Mouse (Mus musculus) forebrain, embryonic 12.5 days (tissue): ENCODE results near the gene Gm3404. TPM values are rescaled to one million over a fixed set of nuclear protein-coding genes. Genes with fewer than 3 reads are reported as not detected.
"Not testable (repeated sequence)": the region's sequence is repeated elsewhere in the genome, so short reads cannot be mapped to it uniquely, and the experiment has no call there.

Source experiments
- ATAC-seq: fragments of 200-750 bp; cut with Nextera tagmentation; 2 replicates; pipeline ENCODE4 v1.8.0; 2017; ENCODE audit warnings: moderate TSS enrichment; ENCODE audit not compliant: low FRiP score
- H3K27ac ChIP-seq: fragments of 300-500 bp; sonication (generic); 2 replicates; pipeline ENCODE4 v1.5.1; 2016; ENCODE audit warnings: mild to moderate bottlenecking
- H3K27me3 ChIP-seq: fragments of 300-500 bp; sonication (generic); 2 replicates; pipeline ENCODE4 v1.6.1; 2016; ENCODE audit warnings: mild to moderate bottlenecking
- H3K36me3 ChIP-seq: fragments of 300-500 bp; sonication (generic); replicated peaks from 2 replicates; pipeline ENCODE4 v1.6.1; 2016; ENCODE audit warnings: mild to moderate bottlenecking
- H3K4me1 ChIP-seq: fragments of 300-500 bp; sonication (generic); 2 replicates; pipeline ENCODE4 v1.6.1; 2016
- H3K4me2 ChIP-seq: fragments of 300-500 bp; sonication (generic); 2 replicates; pipeline ENCODE4 v1.6.1; 2016; ENCODE audit warnings: mild to moderate bottlenecking, moderate library complexity
- H3K4me3 ChIP-seq: fragments of 300-500 bp; sonication (generic); replicated peaks from 2 replicates; pipeline ENCODE4 v1.5.1; 2016; ENCODE audit warnings: mild to moderate bottlenecking
- H3K9ac ChIP-seq: fragments of 300-500 bp; sonication (generic); 2 replicates; pipeline ENCODE4 v1.6.1; 2016; ENCODE audit warnings: mild to moderate bottlenecking
- H3K9me3 ChIP-seq: fragments of 300-500 bp; sonication (generic); 2 replicates; pipeline ENCODE4 v1.6.1; 2016
- WGBS: fragments of 180-500 bp; shearing (Covaris S2); methylation state at CpG from one replicate; pipeline ENCODE4 v1.1.7; 2016; 5-methylcytosine and 5-hydroxymethylcytosine counted together
- polyA plus RNA-seq: library from polyadenylated mRNA; unstranded; fragments of >200 nt; fragmentation: Nextera tagmentation; extraction: Ambion mirVana; gene quantifications from 2 replicates; pipeline ENCODE4 v1.2.1, GENCODE M21; 2016

Gene Gm3404
- polyA plus RNA-seq, 1 experiment from 2014 or later = not detected

DNA sequence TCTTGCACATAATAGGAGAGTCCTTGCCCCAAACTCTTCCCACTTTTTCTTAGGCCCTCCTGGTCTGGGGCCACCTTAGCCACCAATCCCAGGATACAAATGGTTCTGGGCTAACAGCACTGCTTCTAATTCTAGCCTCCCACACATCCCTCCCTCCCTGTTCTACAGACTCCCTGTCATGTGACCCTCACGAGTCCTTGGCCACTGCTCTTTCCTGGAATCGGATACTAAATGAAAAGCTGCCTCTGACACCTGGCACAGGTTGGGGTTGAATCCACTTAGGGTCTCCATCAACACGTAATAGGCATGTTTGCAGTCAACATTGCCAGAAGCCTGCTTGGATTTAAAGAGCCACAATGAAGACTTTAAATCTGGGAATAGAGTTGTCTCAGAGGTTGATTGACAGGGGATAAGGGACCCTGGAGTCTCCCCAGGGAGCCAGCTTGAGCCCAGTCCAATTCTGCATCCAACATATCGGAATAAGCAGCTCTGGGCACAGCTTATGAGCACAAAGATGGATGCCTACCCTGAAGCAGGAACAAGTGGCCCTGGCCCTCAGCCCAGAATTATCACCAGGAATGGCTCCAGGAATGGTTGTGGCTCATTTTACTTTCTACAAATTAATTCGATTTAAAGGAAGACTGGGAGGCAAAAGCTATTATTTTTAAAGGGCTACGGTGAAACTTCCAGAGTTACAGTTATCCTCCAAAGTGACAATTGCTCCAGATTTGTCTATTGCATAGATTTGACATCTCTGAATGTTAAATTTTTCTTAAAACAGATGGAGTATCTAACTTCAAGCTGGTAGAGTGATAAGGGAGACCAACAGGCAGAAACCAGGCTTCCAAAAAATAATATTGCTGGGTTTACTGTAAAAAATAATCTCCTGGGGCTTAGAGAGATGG lies 46.5 kb downstream of the Gm3404 start:
- not testable (repeated sequence) for H3K36me3 ChIP-seq, H3K4me3 ChIP-seq, H3K9ac ChIP-seq, H3K27me3 ChIP-seq, H3K27ac ChIP-seq, H3K4me1 ChIP-seq, ATAC-seq, H3K4me2 ChIP-seq, H3K9me3 ChIP-seq
- WGBS = 68% methylated on average over 6 of the region's 6 CpGs

DNA sequence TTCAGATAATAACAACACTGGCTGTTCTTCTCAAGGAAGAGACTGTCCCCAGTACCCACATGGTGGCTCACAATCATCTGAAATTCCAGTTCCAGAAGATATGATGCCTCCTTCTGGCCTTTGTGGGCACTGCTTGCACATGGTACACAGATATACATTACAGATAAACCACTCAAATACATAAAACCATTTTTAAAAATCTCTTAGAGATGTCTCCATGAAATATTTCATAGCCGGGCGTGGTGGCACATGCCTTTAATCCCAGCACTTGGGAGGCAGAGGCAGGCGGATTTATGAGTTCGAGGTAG lies 47.1 kb downstream of the Gm3404 start:
- WGBS = 92% methylated on average over 4 of the region's 4 CpGs
- H3K4me1 ChIP-seq, H3K4me2 ChIP-seq, H3K27me3 ChIP-seq, H3K4me3 ChIP-seq, H3K9ac ChIP-seq, H3K36me3 ChIP-seq, H3K9me3 ChIP-seq, H3K27ac ChIP-seq, ATAC-seq: not testable (repeated sequence)

DNA sequence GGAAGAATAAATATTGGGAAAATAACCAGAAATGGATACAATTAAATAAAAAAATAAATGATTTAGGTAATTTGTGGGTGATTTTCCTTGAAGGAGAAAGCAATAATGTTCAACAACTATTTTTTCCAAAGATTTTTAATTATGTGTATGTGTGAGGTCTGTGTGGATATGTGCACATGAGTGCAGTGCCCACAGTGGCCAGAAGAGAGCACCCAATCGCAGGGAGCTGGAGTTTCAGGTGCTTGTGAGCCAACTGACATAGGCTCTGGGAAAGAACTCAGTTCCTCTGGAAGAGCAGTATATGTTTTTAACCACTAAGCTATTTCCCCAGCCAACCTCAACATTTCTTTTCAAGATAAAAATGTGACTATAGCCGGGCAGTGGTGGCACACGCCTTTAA lies 51.1 kb downstream of the Gm3404 start:
- 89% methylated on average over 3 of the region's 3 CpGs for WGBS
- Histone ChIP-seq H3K9ac (no peak overlapping the region), H3K27me3 (0 out of 2 replicates have a peak, but pooled peaks cover 1% of the 10 kb centered on the region), H3K36me3 (no peaks in the 10 kb centered on the region), H3K27ac (no peak overlapping the region), H3K4me2 (no peak overlapping the region), H3K9me3 (no peaks in the 10 kb centered on the region), H3K4me1 (no peaks in the 10 kb centered on the region), H3K4me3 (no peak overlapping the region)
- ATAC-seq = no peak

Other genes with a start within 250 kb of the Gm3404 start
- gene Wasf3, start 140.8 kb upstream of the Gm3404 start, polyA plus RNA-seq = 7.2 and 8.4 TPM in 2 replicates
- gene Gm6408, start 43.8 kb upstream of the Gm3404 start, polyA plus RNA-seq = not detected in 2 replicates
- gene Gm6370, start 34.4 kb upstream of the Gm3404 start, polyA plus RNA-seq = not detected in 2 replicates
- not detected in 2 replicates for gene 4930449I24Rik, start 23.4 kb upstream of the Gm3404 start, polyA plus RNA-seq
- not detected in 2 replicates for gene Gm3402, start 11.7 kb upstream of the Gm3404 start, polyA plus RNA-seq
- gene Gm3409, start 11.8 kb downstream of the Gm3404 start, polyA plus RNA-seq = not detected in 2 replicates
- gene Gm3415, start 30.3 kb downstream of the Gm3404 start, polyA plus RNA-seq = not detected in 2 replicates
- gene Gpr12, start 59.4 kb downstream of the Gm3404 start, polyA plus RNA-seq = 0.93 and 1.1 TPM in 2 replicates